Mouse (Mus musculus): ENCODE measurements around the gene Sphk1. TPM values are rescaled to one million over a fixed set of nuclear protein-coding genes. Genes with fewer than 3 reads are reported as not detected.
A peak's percentile ranks its signal among the peaks of the same experiment; 100 is the strongest.

Gene Sphk1
- total RNA-seq, 4 experiments from 2014 or later = 2.8 to 3.6 (median 2.9) TPM

- DNase-seq (ENCODE audit: low spot score in 2 of 2) = no peak
Measured at GRCm38 (mm10) chr11:116536685-116537084, 6.0 kb downstream of the Sphk1 start.

GRCm38 (mm10) chr11:116537388-116537787 lies 6.7 kb downstream of the Sphk1 start:
- DNase-seq (ENCODE audit: low spot score in 2 of 2) = no peak

- no peak for DNase-seq (ENCODE audit: low spot score in 2 of 2)
Measured at GRCm38 (mm10) chr11:116538142-116538735, 7.5 kb downstream of the Sphk1 start.

GRCm38 (mm10) chr11:116541183-116541582 lies 10.5 kb downstream of the Sphk1 start:
- no peak for DNase-seq (ENCODE audit: low spot score in 2 of 2)

- no peak for DNase-seq (ENCODE audit: low spot score in 2 of 2)
Measured at GRCm38 (mm10) chr11:116543110-116543509, 12.4 kb downstream of the Sphk1 start.

- no peak for DNase-seq (ENCODE audit: low spot score in 2 of 2)
Measured at GRCm38 (mm10) chr11:116547296-116548060, 16.8 kb downstream of the Sphk1 start.

GRCm38 (mm10) chr11:116548780-116549179 lies 18.1 kb downstream of the Sphk1 start:
- no peak for DNase-seq (ENCODE audit: low spot score in 2 of 2)

- no peak for DNase-seq (ENCODE audit: low spot score in 2 of 2)
Measured at GRCm38 (mm10) chr11:116549273-116550038, 18.7 kb downstream of the Sphk1 start.

GRCm38 (mm10) chr11:116550748-116551147 lies 20.0 kb downstream of the Sphk1 start:
- DNase-seq (ENCODE audit: low spot score in 2 of 2) = no peak

GRCm38 (mm10) chr11:116552194-116552593 lies 21.5 kb downstream of the Sphk1 start:
- DNase-seq (ENCODE audit: low spot score in 2 of 2) = no peak

- DNase-seq (ENCODE audit: low spot score in 2 of 2) = peak in 1 of 2 experiments; percentile 36
Measured at GRCm38 (mm10) chr11:116554171-116554878, 23.6 kb downstream of the Sphk1 start.

GRCm38 (mm10) chr11:116555572-116555971 lies 24.8 kb downstream of the Sphk1 start:
- DNase-seq (ENCODE audit: low spot score in 2 of 2) = no peak

- DNase-seq (ENCODE audit: low spot score in 2 of 2) = no peak
Measured at GRCm38 (mm10) chr11:116556308-116556707, 25.6 kb downstream of the Sphk1 start.

- DNase-seq (ENCODE audit: low spot score in 2 of 2) = no peak
Measured at GRCm38 (mm10) chr11:116565283-116566041, 34.7 kb downstream of the Sphk1 start.

- no peak for DNase-seq (ENCODE audit: low spot score in 2 of 2)
Measured at GRCm38 (mm10) chr11:116567531-116567930, 36.8 kb downstream of the Sphk1 start.

- peak in 1 of 2 experiments; percentile 30 for DNase-seq (ENCODE audit: low spot score in 2 of 2)
Measured at GRCm38 (mm10) chr11:116570821-116571220, 40.1 kb downstream of the Sphk1 start.

GRCm38 (mm10) chr11:116571767-116572679 lies 41.3 kb downstream of the Sphk1 start:
- DNase-seq (ENCODE audit: low spot score in 2 of 2) = no peak

GRCm38 (mm10) chr11:116572756-116573543 lies 42.2 kb downstream of the Sphk1 start:
- peak; percentile 53 to 55 for DNase-seq (ENCODE audit: low spot score in 2 of 2)

- no peak for DNase-seq (ENCODE audit: low spot score in 2 of 2)
Measured at GRCm38 (mm10) chr11:116574486-116574885, 43.8 kb downstream of the Sphk1 start.

Data from layer of hippocampus, adult 8-10 months (tissue).